Mouse (Mus musculus) granulocyte monocyte progenitor cell, adult 5-6 weeks (primary cell): ENCODE measurements around the gene Zdhhc9. TPM values are rescaled to one million over a fixed set of nuclear protein-coding genes. Genes with fewer than 3 reads are reported as not detected.
"Not testable (repeated sequence)": the region's sequence is repeated elsewhere in the genome, so short reads cannot be mapped to it uniquely, and the experiment has no call there.

Experiments
- ATAC-seq: replicated peaks from 2 replicates; pipeline ENCODE4 v1.8.0; 2016; ENCODE audit warnings: mild to moderate bottlenecking, moderate TSS enrichment, inconsistent platforms; ENCODE audit not compliant: poor library complexity, severe bottlenecking
- total RNA-seq, 2 experiments: library from RNA; stranded (forward) in 1 of 2; stranded (reverse) in 1 of 2; fragments of 200-712, 200-1000 nt in 1 of 2; fragments of >200 nt in 1 of 2; fragmentation: Nextera tagmentation in 1 of 2; gene quantifications; 2 replicates each; pipeline ENCODE4 v1.2.3; 2014 to 2017

The Zdhhc9 gene
- total RNA-seq (2014; fragmentation: Nextera tagmentation): 22.9 and 26.2 TPM in 2 replicates
- total RNA-seq (2017): 5.6 and 8.3 TPM in 2 replicates

DNA sequence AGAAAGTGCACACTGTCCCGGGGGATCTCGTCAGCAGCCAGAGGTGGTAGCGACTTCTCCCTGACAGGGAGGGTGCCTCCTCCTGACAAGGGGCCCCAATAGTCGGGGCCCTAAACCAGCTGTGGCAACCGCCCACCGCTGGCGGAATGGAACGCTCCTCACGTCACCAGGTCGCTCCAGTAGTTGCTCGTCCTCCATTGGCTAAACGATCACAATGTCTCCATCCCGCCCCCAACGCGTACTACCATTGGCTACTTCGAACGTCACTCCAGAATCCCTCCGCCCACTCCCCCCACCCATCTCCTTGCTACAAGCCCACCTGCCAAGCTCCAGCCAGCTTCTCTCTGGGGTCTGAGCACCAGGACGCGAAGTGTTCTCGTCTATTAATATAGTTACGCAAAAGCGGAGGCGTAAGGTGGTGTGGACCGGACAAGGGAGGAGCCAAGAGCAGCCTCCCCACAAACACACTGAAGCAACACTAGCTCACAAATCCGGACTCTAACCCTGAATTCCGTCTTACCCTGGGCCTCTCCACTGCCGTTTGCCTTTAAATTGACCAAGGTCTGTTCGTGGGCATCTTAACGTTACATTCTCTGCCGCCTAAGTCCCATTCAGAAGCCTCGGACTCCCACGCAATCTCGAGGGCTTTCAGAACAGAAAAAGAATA, at the start of gene Zdhhc9:
TSS of gene Zdhhc9 (minus strand) at position 360 of the 667 bp plus-strand sequence.
- ATAC-seq: peak; percentile 95

DNA sequence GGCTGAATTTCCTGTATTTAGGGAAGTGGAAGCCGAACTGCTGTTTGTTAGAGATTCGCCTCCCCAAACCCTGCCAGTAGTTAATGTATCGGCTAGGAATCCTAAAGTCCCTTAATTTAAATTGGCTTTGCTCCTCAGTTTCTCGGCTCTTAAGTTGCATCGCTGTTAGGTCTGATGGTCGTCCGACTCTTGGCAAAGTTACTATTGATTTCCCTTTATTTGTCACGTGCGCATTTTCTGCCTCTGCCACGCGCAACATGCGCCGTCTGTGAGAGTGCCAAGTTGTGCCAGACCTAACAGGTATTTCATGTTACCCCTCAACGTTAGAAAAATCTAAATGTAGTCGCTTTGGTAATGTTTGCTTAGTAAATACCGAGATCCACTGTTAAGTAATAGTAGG, 48.3 kb upstream of the Zdhhc9 start:
- peak; percentile 15; the same call in 1 of the 2 replicates for ATAC-seq

DNA sequence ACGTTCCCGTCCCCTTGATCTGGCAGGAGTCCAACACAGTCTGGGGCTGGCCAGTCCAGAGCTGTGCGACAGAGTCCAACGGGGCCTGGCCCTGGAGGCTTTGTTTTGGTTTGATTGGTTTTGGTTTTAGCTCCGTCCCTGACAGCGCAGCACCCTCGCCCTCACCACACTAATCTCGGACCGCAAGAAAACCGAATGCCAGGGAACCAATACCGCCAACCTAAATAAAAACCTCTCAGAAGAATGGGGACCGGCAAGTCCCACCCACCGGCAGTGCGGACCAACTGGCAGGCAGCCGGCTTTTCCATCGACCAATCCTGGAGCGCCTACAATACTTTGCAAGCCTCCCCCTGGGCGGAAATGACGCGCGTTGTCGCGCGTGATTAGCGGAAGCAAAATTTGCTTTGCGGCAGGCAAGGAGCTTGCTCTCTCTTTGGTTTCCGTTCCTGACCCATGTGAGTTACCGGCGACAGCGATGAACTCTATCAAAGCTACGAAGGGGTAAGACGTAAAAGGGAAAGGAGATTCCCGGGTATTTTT, 47.9 kb upstream of the Zdhhc9 start, which contains the start of gene Utp14a:
TSS of gene Utp14a (plus strand) at position 395 of the 540 bp plus-strand sequence.
- ATAC-seq: peak; percentile 98

DNA sequence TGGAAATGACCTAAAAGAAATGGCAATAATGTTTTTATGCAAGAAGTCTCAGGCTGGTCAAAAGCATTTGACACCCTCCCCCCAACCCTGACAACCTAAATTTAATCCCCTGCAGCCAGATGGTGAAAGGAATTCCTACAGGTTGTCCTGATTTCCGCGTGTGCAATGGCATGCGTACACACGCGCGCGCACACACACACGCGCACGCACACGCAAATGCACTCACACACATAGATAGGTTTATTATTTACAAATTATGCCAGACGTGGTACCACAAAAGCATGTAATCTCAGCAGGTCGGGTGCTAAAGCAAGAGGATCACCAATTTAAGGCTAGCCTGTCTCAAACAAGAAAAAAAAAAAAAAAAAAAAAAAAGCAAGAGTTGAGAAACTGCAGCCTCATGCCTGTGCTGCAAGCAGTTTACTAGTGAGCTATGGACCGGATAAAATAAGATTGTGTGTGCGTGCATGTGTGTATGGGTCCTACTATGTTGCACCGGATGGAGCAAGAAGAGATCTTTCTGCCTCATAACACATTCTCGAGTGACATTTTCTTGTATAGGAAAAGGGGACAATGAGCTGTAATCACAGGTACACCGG, 47.3 kb upstream of the Zdhhc9 start:
- peak; percentile 43 for ATAC-seq

DNA sequence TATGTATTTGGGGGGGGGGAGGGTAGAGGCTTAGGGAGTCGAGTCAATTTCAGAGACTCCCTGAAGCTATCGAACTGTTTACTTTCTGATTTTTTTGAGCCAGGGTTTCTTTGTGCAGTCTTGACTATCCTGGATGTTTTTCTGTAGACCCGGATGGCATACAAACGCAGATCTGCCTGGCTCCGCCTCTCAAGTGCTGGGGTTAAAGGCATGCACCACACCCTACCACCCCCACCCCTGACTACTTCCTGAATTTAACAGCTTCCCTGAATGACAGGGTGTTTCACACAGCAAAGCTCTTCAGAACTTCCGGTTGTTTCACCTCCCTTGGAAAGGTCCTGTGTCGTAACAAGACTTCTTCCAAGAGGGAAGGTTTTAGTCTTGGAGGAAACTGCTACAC, 25.7 kb upstream of the Zdhhc9 start:
- ATAC-seq: peak; percentile 100

DNA sequence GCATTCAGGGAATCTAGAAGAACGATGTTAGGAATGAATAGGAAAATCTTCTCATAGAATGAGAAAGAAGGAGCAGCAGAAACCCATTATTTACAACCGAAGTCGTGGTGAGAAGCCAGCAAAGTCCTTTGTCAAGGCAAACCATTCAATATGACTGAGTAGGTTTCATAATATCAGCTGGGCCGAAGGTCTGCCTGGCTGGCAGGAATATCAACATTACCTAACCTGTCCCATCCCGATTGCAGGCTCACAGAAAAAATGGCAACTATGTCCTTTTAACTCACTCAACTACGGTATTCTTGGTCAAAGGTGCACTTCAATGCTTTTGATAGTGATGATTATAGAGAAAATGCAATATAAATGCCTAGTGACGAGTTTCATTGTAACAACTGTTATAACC, 17.5 kb upstream of the Zdhhc9 start:
- ATAC-seq: no peak

DNA sequence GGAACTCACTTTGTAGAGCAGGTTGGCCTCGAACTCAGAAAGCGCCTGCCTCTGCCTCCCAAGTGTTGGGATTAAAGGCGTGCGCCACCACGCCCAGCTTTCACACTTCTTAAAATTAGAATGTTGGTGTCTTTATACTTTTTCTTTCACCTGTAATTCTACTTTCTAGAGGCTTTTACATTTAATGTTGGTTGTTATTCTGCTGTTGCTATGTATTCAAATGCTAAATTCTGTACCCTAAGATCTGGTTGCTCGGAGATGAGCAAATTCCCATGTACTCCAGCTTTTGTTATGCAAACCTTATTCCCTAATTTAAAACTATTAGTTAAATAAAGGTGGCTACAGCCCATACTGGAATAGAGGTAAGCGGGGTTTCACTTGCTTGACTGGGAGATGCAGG, 14.0 kb upstream of the Zdhhc9 start:
- ATAC-seq: no peak

DNA sequence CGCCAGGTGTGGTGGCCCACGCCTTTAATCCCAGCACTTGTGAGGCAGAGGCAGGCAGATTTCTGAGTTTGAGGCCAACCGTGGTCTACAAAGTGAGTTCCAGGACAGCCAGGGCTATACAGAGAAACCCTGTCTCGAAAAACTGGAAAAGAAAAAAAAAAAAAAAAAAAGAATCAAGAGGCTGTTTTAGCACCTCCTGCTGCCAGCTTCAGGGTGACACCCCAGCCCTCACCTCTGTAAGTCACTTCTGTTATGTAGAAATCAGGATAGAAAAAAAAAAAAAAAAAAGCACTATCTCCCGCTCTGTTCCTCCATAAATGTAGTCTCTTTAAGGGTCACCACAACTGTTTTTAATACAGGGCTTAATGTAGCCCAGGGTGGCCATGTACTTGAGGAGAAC, 10.8 kb upstream of the Zdhhc9 start:
- ATAC-seq: no peak

DNA sequence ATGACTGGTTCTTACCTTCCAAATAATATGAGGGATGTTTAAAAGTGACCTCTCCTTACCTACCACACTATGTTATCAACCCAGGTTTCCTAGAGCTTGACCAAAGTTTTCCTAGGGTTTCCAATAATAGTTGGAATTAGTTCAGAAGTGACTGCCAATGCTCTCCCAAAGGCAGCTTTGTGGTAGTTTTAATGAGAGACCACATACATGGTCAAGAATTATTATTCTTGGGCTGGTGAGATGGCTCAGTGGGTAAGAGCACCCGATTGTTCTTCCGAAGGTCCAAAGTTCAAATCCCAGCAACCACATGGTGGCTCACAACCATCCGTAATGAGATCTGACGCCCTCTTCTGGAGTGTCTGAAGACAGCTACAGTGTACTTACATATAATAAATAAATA, 1.1 kb upstream of the Zdhhc9 start:
- not testable (repeated sequence) for ATAC-seq

DNA sequence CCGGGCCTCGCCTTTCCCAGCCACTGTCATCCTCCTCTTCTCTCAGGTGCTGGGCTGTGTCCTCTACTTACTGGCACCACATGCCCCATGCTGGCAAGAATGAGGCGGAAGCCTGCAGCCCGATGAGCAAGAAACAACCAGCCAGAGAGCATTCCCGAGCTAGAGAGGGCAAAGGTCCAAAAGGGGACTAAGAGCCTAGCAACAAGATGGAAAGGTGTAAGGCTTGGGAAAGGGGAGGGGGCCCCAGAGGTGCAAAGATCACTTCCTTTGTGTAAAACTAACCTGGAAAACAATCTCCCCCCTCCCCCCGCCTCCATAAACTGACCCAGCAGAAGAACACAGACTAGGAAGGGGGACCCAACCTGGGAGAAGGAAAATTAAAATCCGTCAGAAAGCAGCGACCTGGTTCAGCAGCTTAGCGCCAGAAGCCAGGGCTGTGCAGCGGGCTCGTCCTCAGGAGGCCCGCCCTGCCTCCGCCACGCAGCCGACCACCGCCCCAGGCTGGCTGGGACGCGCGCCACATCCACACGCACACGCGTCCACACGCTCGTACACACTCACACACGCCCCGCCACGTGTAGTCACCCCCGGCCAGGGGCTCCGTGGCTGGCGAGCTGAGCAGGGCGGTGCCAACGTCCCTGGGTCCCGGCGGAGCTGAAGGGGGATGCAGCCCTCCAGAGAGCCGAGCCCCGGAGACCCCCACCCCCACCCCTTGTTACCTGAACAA, 754 bp downstream of the Zdhhc9 start:
- ATAC-seq: peak; percentile 29

DNA sequence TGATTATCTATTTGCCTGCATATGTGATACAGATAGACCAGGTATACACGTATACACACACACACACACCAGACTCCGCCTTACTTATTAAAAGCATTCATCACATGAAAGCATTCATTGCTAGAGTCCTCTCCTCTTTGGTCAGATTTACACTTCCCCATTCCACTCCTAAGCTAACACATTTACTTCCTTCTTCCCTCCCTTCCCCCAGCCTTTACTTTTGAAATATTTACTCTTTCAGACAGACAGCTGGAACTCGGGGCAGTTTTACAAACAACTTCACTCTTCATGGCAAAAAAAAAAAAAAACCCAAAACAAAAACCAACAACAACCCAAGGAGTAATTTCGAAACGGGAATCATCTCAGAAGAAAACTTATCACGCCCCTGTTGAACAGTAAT, 4.2 kb downstream of the Zdhhc9 start:
- ATAC-seq: peak; percentile 41

DNA sequence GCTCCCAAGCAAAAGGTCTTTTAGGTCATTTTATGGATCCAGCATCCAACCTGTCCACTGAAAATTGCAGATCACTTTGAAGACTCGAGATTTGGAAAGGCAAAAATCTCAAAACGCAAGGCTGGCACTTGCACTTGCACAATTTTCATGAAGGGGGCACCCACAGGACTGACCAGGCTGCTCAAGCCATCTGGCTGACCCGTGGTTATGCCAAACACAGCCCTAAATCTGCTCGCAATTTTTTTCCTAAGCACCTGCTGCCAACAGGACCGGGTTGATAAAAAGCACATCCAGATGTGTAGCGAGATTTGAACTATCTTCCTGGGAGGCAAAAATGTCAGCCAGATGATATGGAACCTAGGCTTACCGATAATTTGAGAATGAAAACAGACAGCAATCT, 4.9 kb downstream of the Zdhhc9 start:
- no peak for ATAC-seq

DNA sequence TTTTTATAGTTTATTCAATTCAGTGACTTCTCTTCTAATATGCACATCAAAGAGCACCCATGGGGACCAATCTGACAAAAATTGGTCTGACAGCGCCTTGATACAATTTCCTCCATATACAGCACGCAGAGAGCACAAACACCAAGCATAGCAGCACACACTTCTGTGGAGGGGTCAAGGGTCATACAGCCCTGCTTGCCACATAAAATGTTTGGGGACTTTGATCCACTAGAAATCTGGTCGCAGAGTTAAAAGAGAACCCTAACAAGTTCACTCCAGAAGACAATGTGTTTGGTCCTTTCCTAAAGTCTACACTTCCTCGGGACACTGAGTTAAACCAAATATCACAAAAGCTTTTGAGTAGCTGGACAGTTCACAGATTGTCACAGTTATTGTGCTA, 5.7 kb downstream of the Zdhhc9 start:
- no peak for ATAC-seq

DNA sequence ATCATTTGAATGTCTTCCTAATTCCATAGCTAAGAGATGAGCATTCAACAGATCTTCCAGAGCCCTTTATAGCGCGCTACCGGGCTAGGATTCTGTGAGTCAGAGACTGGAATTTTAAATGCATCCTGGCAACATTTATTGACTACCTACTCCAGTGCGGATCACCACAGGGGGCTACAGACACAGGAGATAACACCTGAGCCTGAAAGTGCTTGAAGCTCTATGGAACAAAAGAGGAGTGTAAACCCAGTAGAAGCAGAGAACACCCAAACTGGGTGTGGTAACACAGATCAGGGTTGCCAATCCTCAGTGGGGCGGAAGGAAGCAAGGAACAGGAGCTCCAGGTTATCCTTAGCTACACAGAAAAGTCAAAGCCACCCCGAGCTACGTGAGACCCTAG, 6.2 kb downstream of the Zdhhc9 start:
- ATAC-seq: no peak

DNA sequence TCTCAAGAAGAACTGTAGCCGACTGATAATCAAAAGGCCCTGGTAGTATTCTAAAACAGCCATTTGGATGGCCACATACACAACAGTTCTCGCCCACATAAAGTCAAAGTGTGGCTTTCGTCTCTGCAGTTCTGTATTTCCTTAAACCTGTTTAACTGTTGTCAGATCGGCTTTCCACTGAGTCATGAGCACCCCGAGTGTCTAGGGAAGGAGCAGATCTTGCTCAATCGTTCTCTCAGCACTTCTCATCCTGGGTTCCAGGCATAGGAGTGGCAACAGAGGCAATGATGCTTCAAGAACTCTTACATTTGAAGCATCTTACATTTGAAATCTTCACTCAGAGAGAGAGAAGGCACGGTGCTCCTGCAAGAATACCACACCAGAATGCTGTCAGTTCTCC, 6.7 kb downstream of the Zdhhc9 start:
- peak; percentile 76 for ATAC-seq

DNA sequence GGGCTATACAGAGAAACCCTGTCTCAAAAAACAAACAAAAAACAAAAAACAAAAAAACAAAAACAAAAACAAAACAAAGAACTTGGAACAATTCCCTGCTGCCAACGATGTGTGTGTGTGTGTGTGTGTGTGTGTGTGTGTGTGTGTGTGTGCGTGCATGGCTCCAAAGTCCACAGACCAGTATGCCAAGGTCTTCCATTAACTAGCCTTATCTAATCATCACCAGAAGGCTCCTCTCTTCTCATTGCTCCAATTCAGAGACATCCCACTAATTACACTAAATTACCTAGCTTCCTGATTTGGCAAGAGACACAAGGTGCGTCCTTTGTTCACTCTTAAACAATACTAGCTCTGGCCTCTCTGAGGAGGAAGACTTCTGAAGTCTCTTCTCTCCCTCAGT, 8.0 kb downstream of the Zdhhc9 start:
- no peak for ATAC-seq

DNA sequence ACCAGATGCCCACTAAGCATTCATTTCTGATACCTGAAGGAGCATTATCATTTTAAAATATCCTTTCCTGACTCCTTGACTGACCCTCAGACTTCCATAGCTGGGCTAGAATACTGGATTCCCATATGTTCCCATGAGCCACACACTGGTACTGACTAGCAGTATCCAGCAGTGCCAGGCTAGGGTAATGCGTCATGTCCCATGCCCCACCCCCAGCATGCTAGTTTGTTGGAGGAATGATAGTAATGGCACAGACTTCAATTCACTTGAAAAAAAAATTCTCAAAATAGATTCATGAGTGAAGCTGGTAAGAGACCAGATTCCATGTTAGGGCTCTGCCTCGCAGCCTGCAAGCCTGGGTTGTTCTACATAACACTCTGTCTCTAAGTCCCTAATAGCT, 9.7 kb downstream of the Zdhhc9 start:
- ATAC-seq: no peak

DNA sequence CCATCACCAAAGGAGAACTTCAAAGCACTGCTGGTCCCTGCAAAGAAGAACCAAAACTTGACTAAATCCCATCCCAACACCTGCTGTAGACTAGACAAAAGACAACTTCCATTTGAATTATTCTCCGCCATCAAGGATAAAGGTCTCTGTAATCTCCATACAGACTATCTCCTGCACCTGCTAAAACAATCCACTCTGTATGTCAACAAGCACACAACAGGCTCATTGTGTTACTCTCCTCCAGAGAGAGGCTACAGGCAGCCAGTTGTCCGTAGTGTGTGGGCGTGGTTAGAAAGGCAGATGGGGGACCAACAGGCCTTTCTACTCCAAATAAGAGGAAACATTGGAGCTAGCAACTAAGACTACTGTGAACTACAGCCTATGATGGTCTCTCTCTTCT, 10.8 kb downstream of the Zdhhc9 start:
- no peak for ATAC-seq

DNA sequence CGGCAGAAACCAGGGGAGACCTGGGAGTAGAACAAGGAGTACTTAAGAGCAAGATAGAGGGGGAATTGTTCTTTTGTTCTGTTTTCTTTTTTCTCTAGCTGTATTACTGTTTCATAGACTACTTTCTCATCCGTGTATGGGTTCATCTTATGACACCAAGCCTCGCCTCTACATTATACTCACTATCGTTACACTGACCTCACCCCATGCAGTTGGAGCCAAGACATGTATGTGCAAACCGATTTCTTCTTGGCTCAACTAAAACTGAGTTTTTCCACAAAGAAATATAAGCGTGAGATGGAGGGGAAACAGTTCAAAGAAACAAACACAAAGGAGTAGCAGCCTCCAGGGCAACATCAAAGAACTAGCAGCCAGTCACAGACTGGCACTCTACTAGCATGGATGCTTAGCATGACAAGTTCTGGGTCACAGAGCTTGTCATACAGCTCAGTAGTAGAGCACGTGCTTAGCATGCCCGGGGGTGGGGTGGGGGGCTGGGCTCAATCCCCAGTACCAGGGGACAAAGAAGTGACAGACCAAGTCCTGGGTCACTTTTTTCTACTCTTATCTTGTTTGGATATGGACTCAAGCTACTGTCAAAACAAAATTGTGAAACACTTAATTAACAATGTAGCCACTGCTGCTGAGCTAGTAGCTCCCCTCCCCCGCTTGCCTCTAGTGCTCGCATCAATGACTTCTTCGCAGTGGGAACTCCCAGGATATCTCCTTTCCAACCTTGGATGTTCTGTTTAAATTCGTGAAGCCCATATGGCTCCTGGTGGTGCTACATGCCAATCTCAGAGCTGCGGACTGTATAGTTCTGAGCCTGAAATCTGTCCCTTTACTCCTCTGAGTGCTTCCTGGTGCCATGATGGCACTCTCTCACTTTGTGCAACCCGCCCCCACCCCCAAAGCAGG, 15.2 kb downstream of the Zdhhc9 start:
- no peak for ATAC-seq

DNA sequence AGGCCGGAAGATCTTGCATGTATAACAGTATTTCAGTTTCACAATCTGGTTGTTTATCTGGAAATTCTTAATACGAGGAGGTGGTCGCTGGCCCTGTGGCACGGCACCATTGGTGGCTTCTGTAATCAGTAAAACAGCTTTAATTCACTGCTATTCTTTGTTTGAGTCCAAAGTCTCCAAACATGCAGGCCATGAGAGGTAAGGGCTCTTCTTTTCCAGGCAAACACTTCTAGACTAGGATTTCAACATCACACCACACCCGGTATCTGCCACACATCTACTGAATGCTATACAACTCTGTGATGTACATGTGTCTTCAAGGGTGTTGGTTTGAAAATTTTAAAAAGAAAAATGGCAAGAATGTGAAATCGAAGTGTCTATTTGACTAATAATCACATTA, 17.4 kb downstream of the Zdhhc9 start:
- ATAC-seq: no peak
